Mouse (Mus musculus) heart, embryonic 14.5 days (tissue): Measurements from ENCODE around the gene Myom1. TPM values are rescaled to one million over a fixed set of nuclear protein-coding genes. Genes with fewer than 3 reads are reported as not detected.
A peak's percentile ranks its signal among the peaks of the same experiment; 100 is the strongest.
"Not testable (repeated sequence)": the region's sequence is repeated elsewhere in the genome, so short reads cannot be mapped to it uniquely, and the experiment has no call there.

Source experiments
- ATAC-seq: fragments of 200-750 bp; cut with Nextera tagmentation; 2 replicates; pipeline ENCODE4 v1.8.0; 2017; ENCODE audit warnings: low read depth, moderate TSS enrichment; ENCODE audit not compliant: insufficient number of reproducible peaks, insufficient read depth, low FRiP score
- H3K27ac ChIP-seq, 2 experiments: fragments of 200-500 bp in 1 of 2; fragments of 300-500 bp in 1 of 2; sonication (generic) in 1 of 2; replicated peaks in 1 of 2; 2 replicates each; pipeline ENCODE4 v1.5.1; 2012 to 2014; ENCODE audit warnings: low read depth in 2 of 2, low read length in 2 of 2, control low read depth in 1 of 2, mild to moderate bottlenecking in 1 of 2, mixed read lengths in 1 of 2; ENCODE audit not compliant: control insufficient read depth in 1 of 2, insufficient read depth in 1 of 2
- H3K27me3 ChIP-seq: fragments of 300-500 bp; sonication (generic); 2 replicates; pipeline ENCODE4 v1.6.1; 2014; ENCODE audit warnings: mild to moderate bottlenecking, low read length, control low read depth; ENCODE audit not compliant: control insufficient read depth, insufficient read depth
- H3K36me3 ChIP-seq: fragments of 300-500 bp; sonication (generic); 2 replicates; pipeline ENCODE4 v1.6.1; 2014; ENCODE audit warnings: mild to moderate bottlenecking, control low read depth, low read length, mixed read lengths; ENCODE audit not compliant: control insufficient read depth, insufficient read depth
- H3K4me1 ChIP-seq, 2 experiments: fragments of 200-500 bp in 1 of 2; fragments of 300-500 bp in 1 of 2; sonication (generic) in 1 of 2; 2 replicates each; pipeline ENCODE4 v1.6.1; 2012 to 2014; ENCODE audit warnings: low read length in 2 of 2, control low read depth in 1 of 2, mixed read lengths in 1 of 2; ENCODE audit not compliant: control insufficient read depth in 2 of 2, insufficient read depth in 2 of 2
- H3K4me2 ChIP-seq: fragments of 300-500 bp; sonication (generic); 2 replicates; pipeline ENCODE4 v1.6.1; 2014; ENCODE audit warnings: mild to moderate bottlenecking, low read length
- H3K4me3 ChIP-seq, 2 experiments: fragments of 200-500 bp in 1 of 2; fragments of 300-500 bp in 1 of 2; sonication (generic) in 1 of 2; 2 replicates each; pipeline ENCODE4 v1.5.1; 2012 to 2014; ENCODE audit warnings: low read length in 2 of 2, mild to moderate bottlenecking in 2 of 2, control low read depth in 1 of 2, low read depth in 1 of 2, moderate library complexity in 1 of 2; ENCODE audit not compliant: control insufficient read depth in 1 of 2, insufficient read depth in 1 of 2
- H3K9ac ChIP-seq: fragments of 300-500 bp; sonication (generic); 2 replicates; pipeline ENCODE4 v1.6.1; 2014; ENCODE audit warnings: mild to moderate bottlenecking, low read length
- H3K9me3 ChIP-seq: fragments of 300-500 bp; sonication (generic); 2 replicates; pipeline ENCODE4 v1.6.1; 2016; ENCODE audit warnings: low read length, control low read depth; ENCODE audit not compliant: control insufficient read depth
- WGBS: fragments of 180-500 bp; shearing (Covaris S2); extraction: QIAGEN DNeasy Blood & Tissue Kit; methylation state at CpG from one replicate; pipeline ENCODE4 v1.1.7; 2014; 5-methylcytosine and 5-hydroxymethylcytosine counted together
- polyA plus RNA-seq: library from polyadenylated mRNA; unstranded; fragments of >200 nt; fragmentation: Nextera tagmentation; extraction: Ambion mirVana; gene quantifications from 2 replicates; pipeline ENCODE4 v1.2.1, GENCODE M21; 2014

Myom1 gene
- polyA plus RNA-seq, 1 experiment from 2014 or later = 273 TPM

GRCm38 (mm10) chr17:70971206-70971605, 31.2 kb upstream of the Myom1 start:
- H3K4me1 ChIP-seq = peaks cover 3 to 4% of the 10 kb centered on the region in 2 experiments; a peak in 3 of 4 replicates
- 61% methylated on average over 11 of the region's 11 CpGs for WGBS
- H3K4me3 ChIP-seq = no peak overlapping the region
- no peak for ATAC-seq
- H3K9me3 ChIP-seq = no peaks in the 10 kb centered on the region
- H3K27me3 ChIP-seq = peaks cover 5% of the 10 kb centered on the region; the same call in 1 of the 2 replicates
- H3K4me2 ChIP-seq = no peak overlapping the region
- H3K36me3 ChIP-seq = peaks cover 25% of the 10 kb centered on the region
- no peak overlapping the region for H3K27ac ChIP-seq
- H3K9ac ChIP-seq = no peak overlapping the region

- H3K9ac ChIP-seq = no peak overlapping the region
- H3K27ac ChIP-seq = no peak overlapping the region
- H3K4me3 ChIP-seq = no peak overlapping the region
- no peak for ATAC-seq
- H3K4me2 ChIP-seq = no peak overlapping the region
- WGBS = 56% methylated on average over 9 of the region's 9 CpGs
- H3K36me3 ChIP-seq = peaks cover 31% of the 10 kb centered on the region
- H3K27me3 ChIP-seq = peaks cover 17% of the 10 kb centered on the region
- H3K4me1 ChIP-seq = peaks cover 3 to 4% of the 10 kb centered on the region in 2 experiments; a peak in 3 of 4 replicates
- no peaks in the 10 kb centered on the region for H3K9me3 ChIP-seq
Observed at GRCm38 (mm10) chr17:70973398-70973797, 29.0 kb upstream of the Myom1 start.

- H3K4me3 ChIP-seq, H3K4me1 ChIP-seq, H3K9me3 ChIP-seq, ATAC-seq, H3K9ac ChIP-seq, H3K4me2 ChIP-seq, H3K27ac ChIP-seq: not testable (repeated sequence)
- peaks cover 18% of the 10 kb centered on the region for H3K27me3 ChIP-seq
- WGBS = 98% methylated on average over 14 of the region's 14 CpGs
- peaks cover 31% of the 10 kb centered on the region for H3K36me3 ChIP-seq
Observed at GRCm38 (mm10) chr17:70974065-70974464, 28.4 kb upstream of the Myom1 start.

GRCm38 (mm10) chr17:70977799-70978198, 24.6 kb upstream of the Myom1 start:
- Histone ChIP-seq H3K36me3 (peaks cover 53% of the 10 kb centered on the region), H3K9me3 (no peaks in the 10 kb centered on the region), H3K4me3 (no peak overlapping the region), H3K27me3 (peaks cover 41% of the 10 kb centered on the region), H3K4me2 (no peak overlapping the region), H3K4me1 (peaks cover 6 to 12% of the 10 kb centered on the region in 2 experiments), H3K9ac (no peak overlapping the region), H3K27ac (no peak overlapping the region)
- 90% methylated on average over 6 of the region's 6 CpGs for WGBS
- ATAC-seq = no peak

- 0 out of 2 replicates have a peak overlapping the region, but pooled peaks have one; percentile 9 for H3K4me2 ChIP-seq
- H3K4me3 ChIP-seq = no peak overlapping the region
- no peak overlapping the region for H3K27ac ChIP-seq
- H3K9me3 ChIP-seq = no peaks in the 10 kb centered on the region
- H3K27me3 ChIP-seq = peaks cover 47% of the 10 kb centered on the region
- H3K36me3 ChIP-seq = peaks cover 53% of the 10 kb centered on the region
- H3K4me1 ChIP-seq = peaks cover 2 to 9% of the 10 kb centered on the region in 2 experiments; a peak in 3 of 4 replicates
- WGBS = 58% methylated on average over 20 of the region's 20 CpGs
- H3K9ac ChIP-seq = no peak overlapping the region
- peak; percentile 80 for ATAC-seq
Observed at GRCm38 (mm10) chr17:70979345-70980223, 22.8 kb upstream of the Myom1 start.

GRCm38 (mm10) chr17:70985501-70986354, 16.7 kb upstream of the Myom1 start:
- H3K27me3 ChIP-seq = peaks cover 26% of the 10 kb centered on the region
- H3K9me3 ChIP-seq = no peaks in the 10 kb centered on the region
- 78% methylated on average over 15 of the region's 15 CpGs for WGBS
- no peak overlapping the region for H3K9ac ChIP-seq
- no peak overlapping the region for H3K27ac ChIP-seq
- ATAC-seq = no peak
- H3K4me1 ChIP-seq = peaks cover 6 to 13% of the 10 kb centered on the region in 2 experiments; a peak in 2 of 4 replicates
- peaks cover 54% of the 10 kb centered on the region for H3K36me3 ChIP-seq
- no peak overlapping the region for H3K4me2 ChIP-seq
- no peak overlapping the region for H3K4me3 ChIP-seq

- WGBS = 84% methylated on average over 6 of the region's 6 CpGs
- Histone ChIP-seq H3K4me3 (no peak overlapping the region), H3K9ac (no peak overlapping the region), H3K4me1 (peaks cover 11 to 18% of the 10 kb centered on the region in 2 experiments), H3K27me3 (peaks cover 21% of the 10 kb centered on the region), H3K9me3 (no peaks in the 10 kb centered on the region), H3K27ac (no peak overlapping the region), H3K4me2 (no peak overlapping the region), H3K36me3 (peaks cover 48% of the 10 kb centered on the region)
- no peak for ATAC-seq
Observed at GRCm38 (mm10) chr17:70986355-70986740, 16.1 kb upstream of the Myom1 start.
